Mouse (Mus musculus) adrenal gland, postnatal 36 days (tissue): ENCODE results near the gene Cmah. TPM values are rescaled to one million over a fixed set of nuclear protein-coding genes. Genes with fewer than 3 reads are reported as not detected.
A peak's percentile ranks its signal among the peaks of the same experiment; 100 is the strongest.

Source experiments
- DNase-seq, 2 experiments: peaks; one replicate each; pipeline ENCODE4 v3.0.0; 2021; ENCODE audit warnings: mixed read lengths in 1 of 2
- total RNA-seq, 2 experiments: library from RNA; stranded (reverse); gene quantifications; 2 replicates each; pipeline ENCODE4 v1.2.3; 2021

Gene Cmah
- total RNA-seq, 2 experiments from 2014 or later, result 1.3 to 3.5 TPM

DNA sequence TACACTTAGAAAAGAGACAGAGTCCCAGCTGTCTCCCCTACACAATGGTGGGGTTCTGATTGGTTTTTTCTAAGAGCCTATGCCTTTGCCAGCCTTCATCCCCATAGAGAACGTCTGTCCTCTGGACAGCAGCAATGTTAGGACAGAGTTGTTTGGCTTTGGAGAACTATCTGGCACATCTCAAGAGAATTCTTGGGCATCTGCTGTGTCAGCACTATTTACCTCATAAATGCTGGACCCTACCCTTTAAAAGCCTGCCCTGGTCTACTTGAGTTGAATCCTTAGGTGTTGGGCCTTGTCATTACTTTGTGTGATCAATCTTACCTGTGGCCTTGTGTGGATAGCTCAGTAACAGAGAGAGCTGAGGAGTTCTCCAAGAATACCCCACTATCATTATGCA, 90.8 kb downstream of the Cmah start:
- no peak for DNase-seq

- no peak for DNase-seq
Measured at GRCm38 (mm10) chr13:24418814-24419213, 91.6 kb downstream of the Cmah start.

GRCm38 (mm10) chr13:24419560-24420250, 92.5 kb downstream of the Cmah start:
- no peak for DNase-seq

- no peak for DNase-seq
Measured at GRCm38 (mm10) chr13:24421987-24422386, 94.8 kb downstream of the Cmah start.

DNA sequence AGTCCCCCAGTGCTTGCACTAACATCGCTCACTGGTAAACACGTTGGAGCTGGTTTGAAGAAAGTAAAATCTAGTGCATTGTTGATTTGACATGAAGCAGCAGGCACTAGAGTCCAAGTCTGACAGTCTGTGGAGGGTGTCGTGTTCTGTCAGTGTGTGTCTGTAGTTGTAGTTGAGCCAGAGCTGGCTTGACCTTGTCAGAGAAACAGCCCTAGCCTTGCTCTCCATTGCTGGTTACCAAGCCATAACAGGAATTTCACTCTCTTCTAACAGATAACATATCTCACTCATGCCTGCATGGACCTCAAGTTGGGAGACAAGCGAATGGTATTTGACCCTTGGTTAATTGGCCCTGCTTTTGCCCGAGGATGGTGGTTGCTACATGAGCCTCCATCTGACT, 103.0 kb downstream of the Cmah start:
- no peak for DNase-seq

DNA sequence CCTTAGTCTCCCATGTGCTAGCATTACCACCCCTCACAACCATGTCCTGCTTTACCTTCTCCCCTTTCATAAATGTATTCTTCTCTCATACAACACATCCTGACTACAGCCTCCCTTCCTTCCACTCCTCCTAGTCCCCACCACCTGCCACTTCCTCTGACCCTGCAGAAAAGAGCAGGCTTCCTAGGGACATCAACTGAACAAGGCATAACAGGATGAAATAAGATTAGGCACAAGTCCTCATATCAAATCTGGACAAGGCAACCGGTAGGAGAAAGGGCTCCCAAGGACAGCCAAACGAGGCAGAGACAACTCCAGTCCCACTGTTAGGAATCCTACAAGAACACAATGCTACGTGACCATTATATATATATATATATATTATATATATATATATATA, 104.4 kb downstream of the Cmah start:
- DNase-seq, result no peak

- DNase-seq, result peak; percentile 8 to 47
Measured at GRCm38 (mm10) chr13:24442272-24442671, 115.1 kb downstream of the Cmah start.

DNA sequence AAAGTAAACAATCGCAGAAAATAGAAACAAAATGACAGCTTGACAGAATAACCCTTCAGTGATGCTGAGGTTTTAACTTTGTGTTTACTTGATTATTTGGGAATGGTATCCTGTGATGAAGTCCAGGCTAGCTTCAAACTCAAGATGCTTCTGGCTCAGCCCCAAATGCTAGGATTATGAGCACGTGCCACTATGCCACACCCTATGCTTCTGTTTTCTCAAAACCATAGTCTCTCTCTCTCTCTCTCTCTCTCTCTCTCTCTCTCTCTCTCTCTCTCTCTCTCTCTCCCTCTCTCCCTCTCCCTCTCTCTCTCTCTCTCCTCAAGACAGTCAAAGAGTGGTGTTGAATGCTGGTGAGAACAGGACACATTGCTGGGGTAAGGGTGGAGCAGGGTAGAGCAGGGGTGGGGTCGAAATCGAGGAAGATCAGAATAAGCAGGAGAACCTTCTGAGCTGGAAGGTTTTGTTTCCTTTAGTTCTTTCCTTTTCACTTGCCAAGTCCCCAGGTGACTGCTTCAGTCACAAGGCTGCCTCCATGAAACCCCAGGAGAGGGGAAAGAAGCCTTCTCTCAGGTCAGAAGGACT, 116.7 kb downstream of the Cmah start:
- no peak for DNase-seq

DNA sequence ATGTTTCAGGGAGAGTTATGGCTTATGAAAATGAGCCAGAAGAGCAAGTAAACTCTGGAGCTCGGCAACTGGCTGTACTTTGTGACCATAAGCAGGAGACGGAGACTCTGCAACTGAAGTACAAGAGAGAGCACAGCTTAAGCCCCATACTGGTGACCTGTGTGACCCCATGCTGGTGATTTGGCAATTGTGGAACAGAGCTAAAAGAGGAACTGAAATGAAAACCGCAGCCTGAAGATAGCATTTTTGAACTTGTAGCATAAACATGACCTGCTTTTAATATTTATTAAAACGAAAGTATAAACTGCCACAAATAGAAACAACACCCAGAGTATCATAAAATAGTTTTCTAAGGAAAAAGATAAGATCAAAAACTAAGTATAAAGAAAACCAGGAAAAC, 117.5 kb downstream of the Cmah start:
- no peak for DNase-seq

DNA sequence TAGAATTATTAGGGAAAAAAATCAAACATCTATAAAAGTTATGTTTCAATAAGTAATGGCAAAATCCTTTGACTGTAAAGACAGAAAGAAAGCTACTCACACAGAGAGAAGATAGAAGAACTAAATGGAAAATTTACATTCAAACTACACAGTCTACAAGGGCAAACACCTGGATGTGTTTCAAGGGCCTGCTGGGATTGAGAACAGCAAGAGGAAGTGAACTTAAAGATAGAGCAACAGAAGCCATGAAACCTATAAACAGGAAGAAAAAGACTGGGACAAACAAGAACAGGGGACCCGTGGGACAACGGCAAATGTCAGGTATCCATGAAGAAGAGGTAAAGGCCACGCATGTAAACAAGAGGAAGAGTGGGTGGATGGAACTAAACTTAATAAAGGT, 118.0 kb downstream of the Cmah start:
- DNase-seq, result no peak

- DNase-seq, result no peak
Measured at GRCm38 (mm10) chr13:24446081-24446480, 118.9 kb downstream of the Cmah start.

- no peak for DNase-seq
Measured at GRCm38 (mm10) chr13:24447043-24447442, 119.8 kb downstream of the Cmah start.

DNA sequence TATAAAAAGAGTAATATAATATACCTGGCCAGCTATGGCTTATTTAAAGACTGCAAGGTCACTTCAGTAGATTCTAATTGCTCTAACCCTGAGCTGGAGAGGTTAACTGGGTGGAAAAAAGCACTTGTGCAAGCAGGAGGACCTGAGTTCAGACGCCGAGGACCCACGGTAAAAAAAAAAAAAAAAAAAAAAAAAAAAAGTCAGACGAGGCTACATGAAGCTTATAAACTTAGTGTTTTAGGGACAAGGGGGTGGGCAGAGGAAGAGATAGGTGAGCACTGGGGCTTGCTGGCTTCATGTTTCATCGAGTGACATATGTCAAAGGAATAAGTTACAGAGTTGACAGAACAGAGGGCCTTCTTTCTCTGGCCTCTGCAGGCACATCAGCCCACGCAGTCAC, 121.4 kb downstream of the Cmah start:
- DNase-seq, result no peak

DNA sequence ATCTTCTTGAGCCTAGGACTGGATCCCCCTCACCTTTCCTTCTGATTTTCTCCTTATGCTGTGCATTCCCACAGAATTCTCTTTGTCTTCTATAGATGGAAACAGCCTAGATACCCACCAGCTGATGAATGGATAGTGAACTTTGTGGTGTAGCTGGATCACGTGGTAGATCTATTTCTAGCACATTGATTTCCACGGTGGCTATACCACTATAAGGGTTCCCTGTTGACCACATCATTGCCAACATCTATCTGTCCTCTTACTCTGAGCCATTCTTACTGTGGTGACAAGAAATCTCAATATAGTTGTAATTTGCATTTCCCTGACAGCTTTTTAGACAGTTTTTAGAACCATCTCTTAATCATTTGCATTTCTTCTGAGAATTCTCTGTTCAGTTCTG, 124.3 kb downstream of the Cmah start:
- no peak for DNase-seq

DNA sequence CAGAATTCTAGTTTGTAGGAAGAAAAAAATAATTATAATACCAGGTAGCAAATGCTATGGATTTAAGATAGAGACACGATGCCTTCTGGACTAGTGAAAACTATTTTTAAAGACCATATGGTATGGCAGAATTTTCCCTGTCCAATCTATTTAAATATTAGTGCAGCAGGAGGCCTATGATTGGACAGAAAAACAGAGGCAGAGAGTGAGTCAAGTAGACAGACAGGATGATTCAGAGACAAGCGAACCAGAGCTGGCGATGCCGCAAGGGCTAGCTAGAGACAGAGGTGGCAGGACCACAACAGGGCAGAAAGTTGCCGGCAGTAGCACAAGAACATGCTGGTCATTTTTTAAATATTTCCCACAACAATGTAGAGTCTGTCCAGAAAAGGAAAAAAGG, 126.5 kb downstream of the Cmah start:
- DNase-seq, result peak; percentile 18 to 24

DNA sequence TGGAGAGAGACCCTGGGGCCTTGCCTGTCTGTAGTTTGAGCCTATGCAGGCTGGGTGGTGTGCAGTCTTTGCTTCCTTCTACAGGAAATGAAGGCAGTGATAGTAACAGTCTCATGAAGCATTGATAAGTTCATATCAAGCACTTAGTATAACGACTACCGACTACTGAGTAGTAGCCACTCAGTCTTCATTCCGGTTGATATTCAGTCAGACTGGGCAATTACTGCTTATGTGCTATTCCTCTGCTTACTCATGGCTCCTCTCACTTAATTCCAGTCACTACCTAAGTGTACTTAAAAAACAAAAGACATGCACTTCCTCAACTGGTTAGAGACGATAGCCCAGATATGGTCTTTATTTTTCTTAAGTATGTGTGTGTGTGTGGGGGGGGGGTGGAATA, 129.2 kb downstream of the Cmah start:
- no peak for DNase-seq

DNA sequence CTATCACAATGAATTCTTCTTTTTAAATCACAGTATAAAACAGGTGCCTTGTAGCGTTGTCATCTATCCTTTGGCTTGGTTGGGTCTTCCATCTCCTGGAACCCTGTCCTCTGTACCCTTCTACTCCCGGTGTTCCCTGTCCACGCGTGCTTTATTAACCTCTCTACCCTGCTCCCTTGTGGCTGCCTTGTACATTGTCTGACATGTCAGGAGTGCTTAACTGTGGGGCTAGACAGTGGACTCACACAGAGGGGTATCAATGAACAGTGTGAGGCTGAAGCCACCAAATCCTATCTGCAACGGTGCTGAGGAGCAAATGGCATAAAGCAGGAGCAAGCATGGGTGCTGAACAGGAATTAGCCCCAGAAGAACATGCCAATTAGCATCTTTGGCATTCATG, 133.3 kb downstream of the Cmah start:
- DNase-seq, result no peak

- no peak for DNase-seq
Measured at GRCm38 (mm10) chr13:24463767-24464166, 136.6 kb downstream of the Cmah start.

DNA sequence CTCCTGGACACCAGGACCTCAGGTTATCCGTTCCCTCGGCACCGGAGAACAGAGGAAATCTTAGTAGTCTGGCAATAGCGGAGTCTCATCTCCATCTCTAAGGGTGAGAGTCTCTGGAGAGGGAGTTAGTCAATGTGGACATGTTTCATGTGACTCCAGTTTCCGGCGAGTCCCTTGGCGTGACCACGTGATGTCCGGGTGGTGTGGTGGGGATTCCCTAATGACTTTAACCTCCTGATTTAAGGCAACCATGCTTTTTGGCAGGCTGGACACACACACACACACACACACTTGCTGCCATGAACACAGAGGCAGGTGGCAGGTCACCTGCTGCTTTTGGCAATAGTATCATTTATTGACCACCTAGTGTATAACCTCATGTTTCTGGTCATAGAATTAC, 138.8 kb downstream of the Cmah start:
- DNase-seq, result no peak

- no peak for DNase-seq
Measured at GRCm38 (mm10) chr13:24467806-24468205, 140.6 kb downstream of the Cmah start.

DNA sequence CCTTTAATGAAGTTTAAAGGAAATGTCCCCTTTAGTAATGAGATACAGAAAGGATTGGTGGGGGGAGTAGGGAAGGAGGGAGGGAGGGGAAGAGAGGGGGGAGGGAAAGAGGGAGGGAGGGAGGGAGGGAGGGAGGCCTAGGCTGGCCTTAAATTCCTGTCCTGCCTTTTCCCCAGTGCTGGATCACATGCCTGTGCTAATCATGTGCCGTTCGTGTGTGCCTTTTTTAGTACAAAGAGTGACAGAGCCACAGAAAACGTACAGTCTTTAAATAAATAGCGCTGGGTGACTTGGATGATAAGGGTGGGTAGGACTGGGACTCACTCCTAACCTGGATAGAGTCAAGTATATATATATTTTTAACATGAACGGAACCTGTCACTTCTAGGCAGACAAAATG, 150.4 kb downstream of the Cmah start:
- no peak for DNase-seq

GRCm38 (mm10) chr13:24479516-24479915, 152.3 kb downstream of the Cmah start:
- no peak for DNase-seq

GRCm38 (mm10) chr13:24480824-24481223, 153.6 kb downstream of the Cmah start:
- DNase-seq, result no peak

GRCm38 (mm10) chr13:24481615-24482295, 154.6 kb downstream of the Cmah start:
- peak; percentile 35 to 46 for DNase-seq
